Mouse (Mus musculus) CH12.LX (cell line): ENCODE measurements around the gene Clock. TPM values are rescaled to one million over a fixed set of nuclear protein-coding genes. Genes with fewer than 3 reads are reported as not detected.

Source experiments
- DNase-seq: peaks from one replicate; pipeline ENCODE4 v3.0.0-alpha.2; 2013; ENCODE audit errors: extremely low read depth
- H3K27ac ChIP-seq: 2 replicates; pipeline ENCODE4 v1.5.1; 2012; ENCODE audit warnings: low read depth, mild to moderate bottlenecking, control low read depth, moderate library complexity; ENCODE audit not compliant: insufficient read depth
- H3K27me3 ChIP-seq: replicated peaks from 2 replicates; pipeline ENCODE3; 2012; ENCODE audit warnings: inconsistent platforms
- H3K36me3 ChIP-seq, 2 experiments: replicated peaks in 1 of 2; 2 replicates each; pipeline versions ENCODE3 to v1.6.1; 2012; ENCODE audit warnings: inconsistent platforms in 1 of 2, low read length in 1 of 2, mild to moderate bottlenecking in 1 of 2, mixed read lengths in 1 of 2, moderate library complexity in 1 of 2; ENCODE audit not compliant: control insufficient read depth in 1 of 2, insufficient read depth in 1 of 2
- H3K4me1 ChIP-seq, 2 experiments: 2 replicates each; pipeline ENCODE4 v1.6.1; 2012; ENCODE audit warnings: inconsistent platforms in 1 of 2, moderate library complexity in 1 of 2; ENCODE audit not compliant: insufficient read depth in 2 of 2, control insufficient read depth in 1 of 2
- H3K4me2 ChIP-seq: 2 replicates; pipeline ENCODE4 v1.6.1; 2012; ENCODE audit warnings: low read depth, mild to moderate bottlenecking, control low read depth; ENCODE audit not compliant: poor library complexity, insufficient read depth, severe bottlenecking
- H3K4me3 ChIP-seq, 3 experiments: fragments of 150-350 bp in 1 of 3; sonication (generic) in 1 of 3; replicated peaks in 1 of 3; 2 replicates each; pipeline versions ENCODE3 to v1.5.1; 2011 to 2012; ENCODE audit warnings: low read depth in 2 of 3, low read length in 2 of 3, mild to moderate bottlenecking in 2 of 3, moderate library complexity in 2 of 3, control low read depth in 1 of 3, improper control_type of control experiment in 1 of 3, inconsistent platforms in 1 of 3, mixed read lengths in 1 of 3; ENCODE audit not compliant: poor library complexity in 1 of 3
- H3K79me2 ChIP-seq: replicated peaks from 2 replicates; pipeline ENCODE4 v1.6.1; 2012; ENCODE audit warnings: mild to moderate bottlenecking, moderate library complexity; ENCODE audit not compliant: control insufficient read depth, poor library complexity, insufficient read depth, severe bottlenecking; ENCODE audit errors: extremely low read depth
- H3K9ac ChIP-seq: 2 replicates; pipeline ENCODE4 v1.6.1; 2012; ENCODE audit warnings: low read depth, mild to moderate bottlenecking, control low read depth, moderate library complexity; ENCODE audit not compliant: insufficient read depth
- H3K9me3 ChIP-seq: replicated peaks from 2 replicates; pipeline ENCODE3; 2012; ENCODE audit warnings: low read length, inconsistent platforms, mixed read lengths
- BHLHE40 ChIP-seq: IDR thresholded peaks from 2 replicates; pipeline ENCODE4 v1.6.1; 2011; ENCODE audit warnings: mild to moderate bottlenecking, low read depth, low read length, improper control_type of control experiment
- CHD2 ChIP-seq: IDR thresholded peaks from 2 replicates; pipeline ENCODE4 v1.6.1; 2011; ENCODE audit warnings: low read length, improper control_type of control experiment
- E2F4 ChIP-seq: IDR thresholded peaks from 2 replicates; pipeline ENCODE4 v1.6.1; 2011; ENCODE audit warnings: low read depth, low read length, improper control_type of control experiment; ENCODE audit not compliant: insufficient replicate concordance
- ELF1 ChIP-seq: IDR thresholded peaks from 2 replicates; pipeline ENCODE4 v1.6.1; 2014; ENCODE audit warnings: low read depth, mild to moderate bottlenecking, inconsistent platforms, low read length, improper control_type of control experiment
- EP300 ChIP-seq: IDR thresholded peaks from 2 replicates; pipeline ENCODE4 v1.6.1; 2011; ENCODE audit warnings: low read length, improper control_type of control experiment
- ETS1 ChIP-seq: conservative IDR thresholded peaks from 2 replicates; pipeline ENCODE4 v1.6.1; 2012; ENCODE audit warnings: low read depth, mild to moderate bottlenecking, inconsistent platforms, low read length, improper control_type of control experiment, moderate library complexity
- GABPA ChIP-seq: IDR thresholded peaks from 2 replicates; pipeline ENCODE4 v1.6.1; 2012; ENCODE audit warnings: low read depth, low read length, improper control_type of control experiment, inconsistent platforms; ENCODE audit not compliant: insufficient replicate concordance
- HCFC1 ChIP-seq: IDR thresholded peaks from 2 replicates; pipeline ENCODE4 v1.6.1; 2012; ENCODE audit warnings: low read depth, mild to moderate bottlenecking, inconsistent platforms, low read length, improper control_type of control experiment
- IRF4 ChIP-seq: IDR thresholded peaks from 2 replicates; pipeline ENCODE4 v1.6.1; 2014; ENCODE audit warnings: low read depth, mild to moderate bottlenecking, inconsistent platforms, low read length, improper control_type of control experiment
- KAT2A ChIP-seq: IDR thresholded peaks from 2 replicates; pipeline ENCODE4 v1.6.1; 2012; ENCODE audit warnings: low read length, improper control_type of control experiment, inconsistent platforms; ENCODE audit not compliant: insufficient replicate concordance
- MAFK ChIP-seq: IDR thresholded peaks from 2 replicates; pipeline ENCODE4 v1.6.1; 2011; ENCODE audit warnings: low read length, improper control_type of control experiment; ENCODE audit not compliant: insufficient replicate concordance
- MAX ChIP-seq: IDR thresholded peaks from 2 replicates; pipeline ENCODE4 v1.6.1; 2011; ENCODE audit warnings: low read length, improper control_type of control experiment
- MAZ ChIP-seq: IDR thresholded peaks from 2 replicates; pipeline ENCODE4 v1.6.1; 2012; ENCODE audit warnings: low read depth, mild to moderate bottlenecking, inconsistent platforms, low read length, improper control_type of control experiment, moderate library complexity
- MEF2A ChIP-seq: IDR thresholded peaks from 2 replicates; pipeline ENCODE4 v1.6.1; 2014; ENCODE audit warnings: low read depth, mild to moderate bottlenecking, inconsistent platforms, low read length, improper control_type of control experiment, borderline replicate concordance
- RCOR1 ChIP-seq: conservative IDR thresholded peaks from 2 replicates; pipeline ENCODE4 v1.6.1; 2012; ENCODE audit warnings: low read depth, mild to moderate bottlenecking, inconsistent platforms, low read length, improper control_type of control experiment
- SIN3A ChIP-seq: IDR thresholded peaks from 2 replicates; pipeline ENCODE4 v1.6.1; 2012; ENCODE audit warnings: low read length, improper control_type of control experiment, inconsistent platforms
- SMC3 ChIP-seq: IDR thresholded peaks from 2 replicates; pipeline ENCODE4 v1.6.1; 2011; ENCODE audit warnings: low read depth, low read length, improper control_type of control experiment
- USF1 ChIP-seq: IDR thresholded peaks from 2 replicates; pipeline ENCODE4 v1.6.1; 2014; ENCODE audit warnings: low read depth, mild to moderate bottlenecking, inconsistent platforms, low read length, improper control_type of control experiment
- ZKSCAN1 ChIP-seq: IDR thresholded peaks from 2 replicates; pipeline ENCODE4 v1.6.1; 2012; ENCODE audit warnings: low read depth, inconsistent platforms, low read length, improper control_type of control experiment, borderline replicate concordance
- dilution Hi-C: fragments of 300-500 bp; cut with MboI; formaldehyde crosslinking; loops from 2 replicates; pipeline ENCODE4 v1.14.3; 2020; ENCODE audit warnings: low sequenced_read_pairs; ENCODE audit not compliant: extremely low pct_unique_long_range_greater_than_20kb, extremely low pct_ligation_motif_present
- in situ Hi-C: fragments of 300-500 bp; cut with MboI; formaldehyde crosslinking; loops from 3 replicates; pipeline ENCODE4 v1.14.3; 2019; ENCODE audit warnings: low sequenced_read_pairs, low pct_ligation_motif_present, low pct_unique_long_range_greater_than_20kb, mixed read lengths
- polyA plus RNA-seq: library from polyadenylated mRNA; unstranded; fragments of >175 nt; gene quantifications from 2 replicates; pipeline ENCODE4 v1.2.1, GENCODE M21; 2012; ENCODE audit warnings: low read depth; ENCODE audit not compliant: insufficient read length
- total RNA-seq, 2 experiments: library from RNA; depleted of rRNA; stranded (reverse); fragments of 300-350 nt in 1 of 2; fragments of >200 nt in 1 of 2; gene quantifications; 2 replicates each; pipeline ENCODE4 v1.2.3; 2012 to 2014

Gene Clock
- total and polyA plus RNA-seq, 3 experiments = 3.2 to 8.0 (median 4.5) TPM

DNA sequence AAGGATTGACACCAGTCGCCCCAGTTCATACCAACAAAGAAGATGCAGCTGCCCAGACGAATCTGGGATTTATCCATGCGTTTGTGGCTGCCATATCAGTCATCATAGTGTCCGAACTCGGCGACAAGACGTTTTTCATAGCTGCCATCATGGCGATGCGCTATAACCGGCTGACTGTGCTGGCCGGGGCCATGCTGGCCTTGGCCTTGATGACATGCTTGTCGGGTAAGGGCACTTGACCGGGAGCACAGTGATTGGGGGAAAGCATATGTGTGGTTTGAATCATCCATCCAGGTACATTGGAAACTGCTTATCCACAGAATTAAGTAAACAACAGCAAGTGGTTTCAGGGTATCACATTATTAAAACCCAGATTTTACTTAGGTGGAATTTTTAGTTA, 105.2 kb downstream of the Clock start:
- Histone ChIP-seq H3K4me3 (no peak overlapping the region), H3K36me3 (peaks cover 37 to 68% of the 10 kb centered on the region in 2 experiments), H3K27me3 (no peaks in the 10 kb centered on the region), H3K9me3 (no peaks in the 10 kb centered on the region), H3K27ac (no peak overlapping the region), H3K9ac (no peak overlapping the region), H3K79me2 (peaks cover 8% of the 10 kb centered on the region; the same call in 1 of the 2 replicates), H3K4me2 (no peak overlapping the region), H3K4me1 (peaks cover 3 to 11% of the 10 kb centered on the region in 2 experiments)
- DNase-seq = no peak
- in situ Hi-C loops (no loop called here), dilution Hi-C loops (no loop called here)
- TF ChIP-seq SMC3 (no peak), CHD2 (no peak), RCOR1 (no peak), MAZ (no peak), MAX (no peak), ETS1 (no peak)
- TF ChIP-seq, all 38 proteins: peak for 0

DNA sequence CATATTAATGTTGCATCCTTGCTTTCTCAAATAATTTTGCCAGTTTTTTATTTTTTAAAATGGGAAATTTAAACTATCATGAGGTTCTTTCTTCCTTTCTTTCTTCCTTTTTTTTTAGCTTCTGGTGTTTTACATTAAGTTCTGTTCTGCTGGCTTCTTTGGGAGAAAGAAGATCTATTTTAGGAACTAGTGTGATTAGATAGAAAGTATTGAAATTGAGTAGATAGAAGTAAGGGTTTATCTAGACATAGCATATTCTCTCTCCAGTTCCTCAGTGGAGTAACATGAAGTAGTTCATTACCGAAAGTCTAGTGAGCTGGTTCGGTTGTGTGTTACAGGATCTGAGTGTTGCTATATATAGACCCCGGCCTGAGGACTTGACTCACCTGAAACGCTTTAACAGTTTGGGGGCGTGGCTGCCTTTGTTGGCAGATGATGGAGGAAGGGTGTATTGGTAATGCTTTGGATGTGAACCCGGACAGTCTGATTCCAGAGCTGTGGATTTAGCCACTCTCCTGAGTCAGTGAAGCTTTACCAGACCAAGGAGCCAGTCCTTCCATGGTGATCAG, 110.1 kb downstream of the Clock start:
- peaks cover 33% of the 10 kb centered on the region for H3K79me2 ChIP-seq
- H3K9me3 ChIP-seq = no peaks in the 10 kb centered on the region
- H3K4me3 ChIP-seq = no peak overlapping the region
- peaks cover 24 to 51% of the 10 kb centered on the region in 2 experiments for H3K36me3 ChIP-seq
- dilution Hi-C loops = no loop called here
- H3K9ac ChIP-seq = no peak overlapping the region
- TF ChIP-seq MEF2A (peak; percentile 65; the same call in 1 of the 2 replicates), KAT2A (no peak), BHLHE40 (0 out of 2 replicates have a peak, but pooled peaks have one; percentile 12), MAZ (no peak), E2F4 (no peak)
- peaks cover 16 to 57% of the 10 kb centered on the region in 2 experiments for H3K4me1 ChIP-seq
- in situ Hi-C loops = no loop called here
- DNase-seq = peak; percentile 84
- H3K4me2 ChIP-seq = no peak overlapping the region
- H3K27ac ChIP-seq = no peak overlapping the region
- no peaks in the 10 kb centered on the region for H3K27me3 ChIP-seq

GRCm38 (mm10) chr5:76193075-76193474, 111.5 kb downstream of the Clock start:
- peaks cover 19 to 71% of the 10 kb centered on the region in 2 experiments for H3K4me1 ChIP-seq
- no peak for DNase-seq
- dilution Hi-C loops = no loop called here

More at GRCm38 (mm10) chr5:76193075-76193474, 111.5 kb downstream of the Clock start:
- H3K4me2 ChIP-seq = no peak overlapping the region
- H3K4me3 ChIP-seq = no peak overlapping the region
- H3K27ac ChIP-seq = no peak overlapping the region
- TF ChIP-seq SIN3A = no peak
- TF ChIP-seq ELF1 = no peak
- no peak for TF ChIP-seq HCFC1
- TF ChIP-seq MAFK = no peak
- no peak for TF ChIP-seq CHD2
- TF ChIP-seq MAZ = no peak
- no peak for TF ChIP-seq ETS1
- no peak for TF ChIP-seq EP300
- no peak for TF ChIP-seq USF1
- TF ChIP-seq KAT2A = no peak
- no peak for TF ChIP-seq ZKSCAN1
- no peak for TF ChIP-seq GABPA
- TF ChIP-seq IRF4 = no peak
- H3K36me3 ChIP-seq = peaks cover 21 to 53% of the 10 kb centered on the region in 2 experiments
- H3K9ac ChIP-seq = no peak overlapping the region
- H3K9me3 ChIP-seq = no peaks in the 10 kb centered on the region
- in situ Hi-C loops = no loop called here
- H3K27me3 ChIP-seq = no peaks in the 10 kb centered on the region
- H3K79me2 ChIP-seq = peaks cover 40% of the 10 kb centered on the region
